Mouse (Mus musculus) Patski (cell line): Measurements from ENCODE around the gene Smdt1. TPM values are rescaled to one million over a fixed set of nuclear protein-coding genes. Genes with fewer than 3 reads are reported as not detected.
"Not testable (repeated sequence)": the region's sequence is repeated elsewhere in the genome, so short reads cannot be mapped to it uniquely, and the experiment has no call there.

Experiments used
- ATAC-seq: fragments of 100-300 bp; one replicate; pipeline ENCODE4 v1.8.0; 2021
- CTCF ChIA-PET: fragments of 350-600 bp; sonication (Branson Sonifier 250); formaldehyde crosslinking; loops from one replicate; lab custom pipeline; 2022; ENCODE audit warnings: inconsistent platforms; lab: Charles Lee
- POLR2A ChIA-PET: fragments of 350-600 bp; sonication (Branson Sonifier 250); formaldehyde crosslinking; loops from one replicate; lab custom pipeline; 2022; ENCODE audit warnings: antibody characterized with exemption, inconsistent platforms; lab: Charles Lee
- DNase-seq: peaks from one replicate; pipeline ENCODE4 v3.0.0-alpha.2; 2011; ENCODE audit warnings: low read depth, low spot score
- H3K27me3 ChIP-seq: fragments of 371-371 bp; one replicate; pipeline ENCODE4 v1.5.1; 2021
- CTCF ChIP-seq: fragments of 100-300 bp; IDR thresholded peaks from one replicate; pipeline ENCODE4 v1.5.1; 2021
- in situ Hi-C: fragments of 300-500 bp; cut with MboI; formaldehyde crosslinking; loops from 3 replicates; pipeline ENCODE4 v1.11.1; 2018; ENCODE audit warnings: low pct_unique_long_range_greater_than_20kb, mixed read lengths
- polyA plus RNA-seq: library from polyadenylated mRNA; unstranded; gene quantifications from one replicate; pipeline ENCODE4 v1.2.3, GENCODE M21; 2021

Gene Smdt1
- polyA plus RNA-seq, 1 experiment from 2014 or later, result 185 TPM

DNA sequence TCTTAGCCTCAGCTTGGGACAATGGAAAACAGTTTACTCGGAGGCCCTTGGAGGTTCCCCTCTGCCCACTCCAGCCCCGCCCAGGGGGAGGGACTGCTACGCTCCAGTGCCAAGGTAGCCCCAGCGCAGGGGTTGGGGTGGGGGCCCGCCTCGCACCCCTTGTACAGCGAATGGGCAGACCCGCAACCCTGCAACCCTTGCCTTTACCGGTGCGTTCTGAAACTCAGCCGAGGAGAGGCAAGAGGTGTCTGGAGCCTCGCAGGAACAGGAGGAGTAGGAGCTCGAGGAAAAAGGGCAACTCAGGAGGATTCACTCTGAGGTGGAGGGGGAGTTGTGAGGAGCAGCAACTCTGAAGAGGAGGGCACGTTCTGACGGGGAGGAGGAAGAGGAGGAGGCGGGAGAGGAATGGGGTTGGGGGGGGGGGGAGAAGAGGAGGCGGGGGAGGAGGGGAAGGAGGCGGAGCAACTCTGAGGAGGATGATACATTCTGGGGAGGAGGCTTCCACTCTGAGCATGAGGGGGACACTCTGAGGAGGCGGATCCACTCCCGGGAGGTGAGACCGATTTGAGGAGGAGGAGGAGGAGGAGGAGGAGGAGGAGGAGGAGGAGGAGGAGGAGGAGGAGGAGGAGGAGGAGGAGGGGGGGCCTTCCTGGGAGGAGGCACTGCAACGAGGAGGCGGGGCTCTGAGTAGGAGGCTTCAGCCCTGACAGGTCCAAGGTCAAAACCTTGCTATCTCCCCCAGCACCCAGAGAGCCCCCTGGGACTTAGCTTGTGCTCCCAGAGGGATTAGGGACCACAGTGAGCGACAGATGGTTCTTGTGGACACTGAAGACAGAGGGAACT is 41.3 kb downstream of the Smdt1 start, which contains the start of gene Cyp2d22:
Gene Cyp2d22, minus strand, starts transcription at position 390 of the 843 bp plus-strand sequence.
- POLR2A ChIA-PET, result interaction anchor here (0.7 kb wide), 1 partner anchor 9 kb away, joined by 3 read pairs; no protein-coding TSS in a partner anchor
- DNase-seq, result no peak
- ATAC-seq, result peak; percentile 21
- H3K27me3 ChIP-seq, result peaks cover 22% of the 10 kb centered on the region
- CTCF ChIA-PET, result no interaction called here
- in situ Hi-C loops, result no loop called here
- TF ChIP-seq CTCF, result no peak

DNA sequence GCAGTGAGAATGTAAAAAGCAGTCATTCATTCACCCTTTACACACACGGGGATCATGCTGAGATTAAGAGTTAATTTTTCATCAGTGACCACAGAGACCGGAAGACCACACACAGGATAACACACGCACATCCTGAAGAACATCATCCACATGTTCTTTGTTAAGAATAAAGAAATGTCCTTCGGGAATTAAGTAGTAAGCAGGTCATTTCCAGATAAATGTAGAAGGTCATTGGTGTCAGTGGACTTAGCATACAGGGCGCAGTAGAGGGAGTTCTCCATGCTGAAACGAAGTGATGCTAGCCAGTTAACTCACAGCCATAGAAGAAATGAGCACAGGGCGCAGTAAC is 41.9 kb downstream of the Smdt1 start:
- CTCF ChIA-PET, result no interaction called here
- POLR2A ChIA-PET, result interaction anchor here (0.7 kb wide), 1 partner anchor 10 kb away, joined by 3 read pairs; no protein-coding TSS in a partner anchor
- TF ChIP-seq CTCF, result no peak
- peaks cover 28% of the 10 kb centered on the region for H3K27me3 ChIP-seq
- DNase-seq, result no peak
- in situ Hi-C loops, result no loop called here
- ATAC-seq, result no peak

DNA sequence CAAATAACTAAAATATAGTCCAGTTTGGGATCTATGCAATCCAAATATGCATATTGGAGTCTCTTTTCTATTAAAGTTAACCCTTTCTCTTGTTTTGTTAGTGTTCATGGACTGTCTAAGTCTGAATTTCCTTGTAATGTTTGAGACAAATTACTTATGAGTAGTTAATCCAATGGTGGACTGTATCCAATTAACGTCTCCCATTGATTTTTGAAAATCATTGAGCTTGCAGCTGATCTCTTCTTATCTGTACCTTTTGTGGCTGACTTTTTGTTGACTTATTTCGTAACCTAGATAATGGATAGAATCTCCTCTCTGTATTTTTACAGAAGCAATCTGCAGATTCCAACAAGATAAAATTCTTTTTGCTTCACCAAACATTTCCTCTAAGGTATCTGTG is 43.7 kb downstream of the Smdt1 start:
- ATAC-seq, result no peak
- no peak for TF ChIP-seq CTCF
- DNase-seq, result no peak
- POLR2A ChIA-PET, result no interaction called here
- CTCF ChIA-PET, result no interaction called here
- H3K27me3 ChIP-seq, result peaks cover 34% of the 10 kb centered on the region
- in situ Hi-C loops, result no loop called here

GRCm38 (mm10) chr15:82385729-82386128 is 47.0 kb downstream of the Smdt1 start:
- TF ChIP-seq CTCF, result no peak
- no peak for ATAC-seq
- DNase-seq, result no peak
- POLR2A ChIA-PET, result no interaction called here
- in situ Hi-C loops, result no loop called here
- CTCF ChIA-PET, result no interaction called here
- peaks cover 34% of the 10 kb centered on the region for H3K27me3 ChIP-seq

DNA sequence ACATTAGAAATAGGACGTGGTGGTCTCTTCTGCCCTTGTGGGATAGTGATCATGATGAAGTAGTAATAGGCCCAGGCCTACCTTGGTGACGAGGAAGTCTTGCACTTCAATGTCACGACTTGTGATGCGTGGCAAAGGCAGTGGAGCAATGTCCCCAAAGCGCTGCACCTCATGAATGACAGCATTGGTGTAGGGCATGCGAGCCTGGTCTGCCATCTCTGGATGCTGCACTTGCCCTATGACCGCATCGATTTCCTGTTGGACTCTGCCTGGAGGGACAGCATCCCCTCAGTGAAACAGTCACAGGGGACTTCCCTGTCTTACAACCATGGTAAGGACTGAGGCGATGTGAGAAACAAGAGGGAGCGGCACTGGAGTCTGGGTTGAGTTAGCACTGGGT is 51.2 kb downstream of the Smdt1 start:
- H3K27me3 ChIP-seq, result peaks cover 13% of the 10 kb centered on the region
- CTCF ChIA-PET, ATAC-seq, POLR2A ChIA-PET, in situ Hi-C loops, DNase-seq: not testable (repeated sequence)

DNA sequence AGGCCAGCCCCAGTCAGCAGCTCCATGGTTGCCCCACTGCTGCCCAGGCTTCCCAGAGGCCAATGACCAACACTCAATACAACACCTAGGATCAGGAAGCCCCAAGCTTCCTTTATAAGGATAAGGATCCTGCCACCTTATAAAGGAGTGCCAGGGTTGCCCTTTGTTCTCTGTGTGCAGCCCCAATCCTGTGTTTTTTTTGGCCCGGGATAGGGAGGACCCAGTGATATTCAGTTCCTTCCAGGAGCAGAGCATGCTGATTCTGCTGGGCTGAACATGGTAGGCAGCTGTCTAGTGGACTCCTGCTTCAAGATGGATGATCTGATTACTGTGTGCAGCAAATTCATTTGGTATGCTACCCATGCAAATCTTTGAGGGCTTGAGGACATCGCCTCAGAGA is 55.2 kb downstream of the Smdt1 start, which contains the start of gene Cyp2d11:
Gene Cyp2d11, minus strand, starts transcription at position 101 of the 400 bp plus-strand sequence.
- POLR2A ChIA-PET, in situ Hi-C loops, ATAC-seq, CTCF ChIA-PET, H3K27me3 ChIP-seq, DNase-seq: not testable (repeated sequence)

DNA sequence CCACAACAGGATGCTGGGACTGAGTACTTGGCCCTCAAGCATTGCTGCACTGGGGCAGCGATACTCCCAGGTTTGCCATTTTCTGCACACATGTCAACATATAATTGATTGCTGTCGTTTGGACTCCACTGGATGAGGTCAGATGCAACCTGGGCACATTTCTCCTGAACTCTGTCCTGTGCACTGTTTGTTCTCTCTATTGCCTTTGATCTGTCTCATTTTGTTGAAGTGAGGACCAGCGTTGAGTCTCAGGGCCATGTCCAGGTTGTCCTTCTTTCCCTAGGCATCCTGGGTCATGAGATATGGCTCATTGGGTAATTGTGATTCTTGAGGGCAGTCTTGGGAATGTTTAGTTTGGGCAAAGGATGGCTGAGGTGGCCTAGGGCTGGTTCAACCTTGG is 57.2 kb downstream of the Smdt1 start:
- DNase-seq, ATAC-seq, CTCF ChIA-PET, POLR2A ChIA-PET, H3K27me3 ChIP-seq: not testable (repeated sequence)
- in situ Hi-C loops, result loop anchor here (5.0 kb wide), 1 partner anchor 51 kb away; no protein-coding TSS in a partner anchor

Other genes starting within 250 kb of the Smdt1 start
- 18.0 TPM for gene Ccdc134, start 211.0 kb upstream of the Smdt1 start, polyA plus RNA-seq
- gene Srebf2, start 191.8 kb upstream of the Smdt1 start, polyA plus RNA-seq, result 84.6 TPM
- 0.09 TPM for gene Shisa8, start 126.1 kb upstream of the Smdt1 start, polyA plus RNA-seq
- 0.03 TPM for gene Tnfrsf13c, start 114.6 kb upstream of the Smdt1 start, polyA plus RNA-seq
- gene Cenpm, start 94.2 kb upstream of the Smdt1 start, polyA plus RNA-seq, result 17.7 TPM
- not detected for gene 1500009C09Rik, start 86.6 kb upstream of the Smdt1 start, polyA plus RNA-seq
- 2.0 TPM for gene Sept3, start 64.1 kb upstream of the Smdt1 start, polyA plus RNA-seq
- gene Wbp2nl, start 40.0 kb upstream of the Smdt1 start, polyA plus RNA-seq, result not detected
- gene Naga, start within 50 bp of the Smdt1 start, polyA plus RNA-seq, result 123 TPM
- 0.27 TPM for gene Pheta2, start within 50 bp of the Smdt1 start, polyA plus RNA-seq
- gene Ndufa6, start 15.4 kb downstream of the Smdt1 start, polyA plus RNA-seq, result 493 TPM
- gene Cyp2d22, start 41.3 kb downstream of the Smdt1 start, polyA plus RNA-seq, result 6.9 TPM
- gene Cyp2d11, start 55.1 kb downstream of the Smdt1 start, polyA plus RNA-seq, result not detected
- 0.30 TPM for gene Cyp2d10, start 68.2 kb downstream of the Smdt1 start, polyA plus RNA-seq
- not detected for gene Cyp2d9, start 94.5 kb downstream of the Smdt1 start, polyA plus RNA-seq
- gene Cyp2d12, start 216.1 kb downstream of the Smdt1 start, polyA plus RNA-seq, result not detected